Mouse (Mus musculus) midbrain, embryonic 14.5 days (tissue): ENCODE measurements at regions not wholly inside any gene's neighbourhood (a gene's known extent, or its start where the extent isn't known, plus 50 kb on each side); places are given as distances from the start of the nearest gene placed in this dataset.
A peak's percentile ranks its signal among the peaks of the same experiment; 100 is the strongest.

Source experiments
- ATAC-seq: fragments of 200-750 bp; cut with Nextera tagmentation; 2 replicates; pipeline ENCODE4 v1.8.0; 2017; ENCODE audit warnings: moderate number of reproducible peaks, moderate library complexity; ENCODE audit not compliant: low FRiP score, low TSS enrichment
- DNase-seq: peaks from one replicate; pipeline ENCODE4 v3.0.0-alpha.2; 2015
- H3K27ac ChIP-seq: fragments of 300-500 bp; sonication (generic); replicated peaks from 2 replicates; pipeline ENCODE4 v1.5.1; 2014; ENCODE audit warnings: mild to moderate bottlenecking, low read depth, low read length, moderate library complexity
- H3K27me3 ChIP-seq: fragments of 300-500 bp; sonication (generic); 2 replicates; pipeline ENCODE4 v1.6.1; 2014; ENCODE audit warnings: low read length, control low read depth, mixed read lengths; ENCODE audit not compliant: control insufficient read depth, insufficient read depth
- H3K36me3 ChIP-seq: fragments of 300-500 bp; sonication (generic); 2 replicates; pipeline ENCODE4 v1.6.1; 2014; ENCODE audit warnings: low read length, control low read depth; ENCODE audit not compliant: control insufficient read depth, insufficient read depth
- H3K4me1 ChIP-seq: fragments of 300-500 bp; sonication (generic); 2 replicates; pipeline ENCODE4 v1.6.1; 2014; ENCODE audit warnings: mild to moderate bottlenecking, antibody characterized with exemption, low read length, control low read depth; ENCODE audit not compliant: control insufficient read depth, insufficient read depth
- H3K4me2 ChIP-seq: fragments of 300-500 bp; sonication (generic); 2 replicates; pipeline ENCODE4 v1.6.1; 2014; ENCODE audit warnings: mild to moderate bottlenecking, low read length, moderate library complexity
- H3K4me3 ChIP-seq: fragments of 300-500 bp; sonication (generic); replicated peaks from 2 replicates; pipeline ENCODE4 v1.5.1; 2014; ENCODE audit warnings: low read depth, low read length
- H3K9ac ChIP-seq: fragments of 300-500 bp; sonication (generic); replicated peaks from 2 replicates; pipeline ENCODE4 v1.6.1; 2014; ENCODE audit warnings: mild to moderate bottlenecking, low read length, moderate library complexity
- H3K9me3 ChIP-seq: fragments of 300-500 bp; sonication (generic); 2 replicates; pipeline ENCODE4 v1.6.1; 2016; ENCODE audit warnings: low read length, control low read depth, mixed read lengths; ENCODE audit not compliant: control insufficient read depth
- WGBS: fragments of 180-500 bp; shearing (Covaris S2); extraction: QIAGEN DNeasy Blood & Tissue Kit; methylation state at CpG from one replicate; pipeline ENCODE4 v1.1.7; 2014; 5-methylcytosine and 5-hydroxymethylcytosine counted together

- no peak overlapping the region for H3K4me2 ChIP-seq
- H3K9ac ChIP-seq = no peak overlapping the region
- 0 out of 2 replicates have a peak, but pooled peaks cover 10% of the 10 kb centered on the region for H3K4me1 ChIP-seq
- no peak overlapping the region for H3K4me3 ChIP-seq
- ATAC-seq = no peak
- 23% methylated on average over 4 of the region's 4 CpGs for WGBS
- H3K36me3 ChIP-seq = no peaks in the 10 kb centered on the region
- no peaks in the 10 kb centered on the region for H3K27me3 ChIP-seq
- DNase-seq = no peak
- no peaks in the 10 kb centered on the region for H3K9me3 ChIP-seq
- no peak overlapping the region for H3K27ac ChIP-seq
These were observed 172.1 kb downstream of the Shq1 start for GRCm38 (mm10) chr6:100498861-100499271.

GRCm38 (mm10) chr6:100498126-100498525 is 172.8 kb downstream of the Shq1 start:
- Histone ChIP-seq H3K27me3 (no peaks in the 10 kb centered on the region), H3K9me3 (no peaks in the 10 kb centered on the region)

GRCm38 (mm10) chr6:100496135-100496534 is 174.8 kb downstream of the Shq1 start:
- Histone ChIP-seq H3K9me3 (no peaks in the 10 kb centered on the region), H3K4me3 (no peak overlapping the region), H3K4me2 (no peak overlapping the region), H3K4me1 (0 out of 2 replicates have a peak, but pooled peaks cover 10% of the 10 kb centered on the region), H3K36me3 (no peaks in the 10 kb centered on the region), H3K27ac (no peak overlapping the region), H3K9ac (no peak overlapping the region), H3K27me3 (no peaks in the 10 kb centered on the region)
- no peak for DNase-seq
- ATAC-seq = no peak

More at GRCm38 (mm10) chr6:100498126-100498525, 172.8 kb downstream of the Shq1 start:
- H3K27ac ChIP-seq = no peak overlapping the region
- H3K36me3 ChIP-seq = no peaks in the 10 kb centered on the region
- no peak for DNase-seq
- no peak for ATAC-seq
- H3K4me1 ChIP-seq = 0 out of 2 replicates have a peak, but pooled peaks cover 10% of the 10 kb centered on the region
- no peak overlapping the region for H3K4me3 ChIP-seq
- 27% methylated on average over 2 of the region's 2 CpGs for WGBS
- H3K4me2 ChIP-seq = no peak overlapping the region
- H3K9ac ChIP-seq = no peak overlapping the region

- H3K9ac ChIP-seq = no peak overlapping the region
- H3K4me2 ChIP-seq = no peak overlapping the region
- H3K4me1 ChIP-seq = 0 out of 2 replicates have a peak, but pooled peaks cover 4% of the 10 kb centered on the region
- no peaks in the 10 kb centered on the region for H3K36me3 ChIP-seq
- ATAC-seq (no peak), DNase-seq (peak; percentile 75)
- no peaks in the 10 kb centered on the region for H3K9me3 ChIP-seq
- H3K4me3 ChIP-seq = no peak overlapping the region
- WGBS = 42% methylated on average over 12 of the region's 12 CpGs
- no peaks in the 10 kb centered on the region for H3K27me3 ChIP-seq
- no peak overlapping the region for H3K27ac ChIP-seq
These were observed 175.8 kb downstream of the Shq1 start for GRCm38 (mm10) chr6:100495131-100495530.

- DNase-seq = no peak
- Histone ChIP-seq H3K9ac (no peak overlapping the region), H3K36me3 (no peaks in the 10 kb centered on the region), H3K9me3 (no peaks in the 10 kb centered on the region), H3K27me3 (no peaks in the 10 kb centered on the region), H3K27ac (no peak overlapping the region), H3K4me3 (no peak overlapping the region), H3K4me1 (0 out of 2 replicates have a peak, but pooled peaks cover 4% of the 10 kb centered on the region), H3K4me2 (no peak overlapping the region)
- WGBS = 61% methylated on average over 1 of the region's 1 CpGs
- ATAC-seq = no peak
These were observed 177.4 kb downstream of the Shq1 start for GRCm38 (mm10) chr6:100493558-100493957.

- H3K4me2 ChIP-seq = no peak overlapping the region
- no peak overlapping the region for H3K4me3 ChIP-seq
- no peak for DNase-seq
- 0 out of 2 replicates have a peak, but pooled peaks cover 4% of the 10 kb centered on the region for H3K4me1 ChIP-seq
- H3K27ac ChIP-seq = no peak overlapping the region
- ATAC-seq = no peak
- H3K9ac ChIP-seq = no peak overlapping the region
- H3K9me3 ChIP-seq = no peaks in the 10 kb centered on the region
- 94% methylated on average over 6 of the region's 6 CpGs for WGBS
- no peaks in the 10 kb centered on the region for H3K36me3 ChIP-seq
- H3K27me3 ChIP-seq = no peaks in the 10 kb centered on the region
These were observed 179.1 kb downstream of the Shq1 start for GRCm38 (mm10) chr6:100491811-100492210.

GRCm38 (mm10) chr6:100490920-100491712 is 179.8 kb downstream of the Shq1 start:
- H3K36me3 ChIP-seq = no peaks in the 10 kb centered on the region
- no peak for ATAC-seq
- 0 out of 2 replicates have a peak, but pooled peaks cover 4% of the 10 kb centered on the region for H3K4me1 ChIP-seq
- H3K27me3 ChIP-seq = no peaks in the 10 kb centered on the region
- no peak overlapping the region for H3K27ac ChIP-seq
- no peak overlapping the region for H3K4me3 ChIP-seq
- no peak overlapping the region for H3K4me2 ChIP-seq
- H3K9me3 ChIP-seq = no peaks in the 10 kb centered on the region
- H3K9ac ChIP-seq = no peak overlapping the region
- WGBS = 91% methylated on average over 7 of the region's 7 CpGs
- DNase-seq = no peak

- ATAC-seq (no peak), DNase-seq (no peak)
- Histone ChIP-seq H3K4me1 (no peaks in the 10 kb centered on the region), H3K27me3 (no peaks in the 10 kb centered on the region), H3K9ac (no peak overlapping the region), H3K27ac (no peak overlapping the region), H3K4me3 (no peak overlapping the region), H3K4me2 (no peak overlapping the region), H3K36me3 (no peaks in the 10 kb centered on the region), H3K9me3 (peaks cover 11% of the 10 kb centered on the region)
- 89% methylated on average over 3 of the region's 3 CpGs for WGBS
These were observed 187.1 kb downstream of the Shq1 start for GRCm38 (mm10) chr6:100483836-100484235.
